Mouse (Mus musculus) brain, embryonic 14.5 days (tissue): ENCODE data around the gene Nxpe4.

Experiments
- CTCF ChIP-seq: fragments of 200-500 bp; IDR thresholded peaks from 2 replicates; pipeline ENCODE4 v1.5.1; 2012; ENCODE audit warnings: inconsistent platforms, mild to moderate bottlenecking, moderate library complexity, borderline replicate concordance; ENCODE audit not compliant: insufficient read depth, insufficient read length; ENCODE audit errors: extremely low read depth
- POLR2A ChIP-seq: fragments of 200-500 bp; IDR thresholded peaks from 2 replicates; pipeline ENCODE4 v1.6.1; 2012; ENCODE audit warnings: mild to moderate bottlenecking, inconsistent platforms, borderline replicate concordance; ENCODE audit not compliant: poor library complexity, insufficient read depth, insufficient read length, severe bottlenecking; ENCODE audit errors: extremely low read depth

- TF ChIP-seq CTCF = no peak
- no peak for TF ChIP-seq POLR2A
These were observed 242.9 kb downstream of the Nxpe4 start for GRCm38 (mm10) chr9:48404687-48405086.
